Mouse (Mus musculus): ENCODE measurements around the gene Ppp1r1b.

DNA sequence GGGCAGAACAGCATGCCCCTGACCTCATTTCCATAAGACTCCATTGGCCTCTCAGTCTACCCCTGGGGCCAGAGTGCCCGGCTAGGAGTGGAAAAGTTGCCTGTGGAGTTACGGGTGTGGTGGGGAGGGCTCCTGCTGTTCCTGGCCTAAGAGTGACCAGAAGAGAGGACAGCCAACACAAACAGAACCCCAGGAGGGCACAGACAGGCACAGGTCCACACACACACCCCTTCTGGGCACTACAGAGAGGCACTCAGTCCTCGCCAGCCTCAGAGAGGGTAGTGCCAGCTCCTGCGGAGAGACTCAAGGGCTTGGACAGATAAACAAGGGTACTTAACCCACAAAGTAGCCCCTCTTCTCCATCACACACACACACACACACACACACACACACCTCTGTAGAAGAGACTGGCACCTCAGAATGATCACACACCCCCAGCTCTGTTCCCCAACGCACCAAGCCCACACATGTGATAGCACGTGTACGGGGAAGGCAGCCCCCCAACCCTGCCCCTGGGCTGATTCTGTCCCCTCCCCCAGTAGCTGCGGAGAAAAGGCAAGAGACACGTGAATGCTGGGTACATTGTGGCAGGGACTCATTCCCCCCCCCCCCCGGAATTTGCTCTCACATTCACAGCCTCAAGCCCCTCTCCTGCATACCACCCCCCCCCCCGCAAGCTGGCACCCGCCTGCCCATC lies 670 bp upstream of the Ppp1r1b start:
- TF ChIP-seq CTCF (IDR thresholded peaks at IDR 0.05; ENCODE audit: low read depth), result no peak
- TF ChIP-seq EP300 (IDR thresholded peaks at IDR 0.05; ENCODE audit: low read depth), result no peak
